Mouse (Mus musculus) CH12.LX (cell line): ENCODE measurements around the gene Snrnp35.
"Not testable (repeated sequence)": the region's sequence is repeated elsewhere in the genome, so short reads cannot be mapped to it uniquely, and the experiment has no call there.

ENCODE experiments used
- CTCF ChIP-seq, 2 experiments: IDR thresholded peaks in 1 of 2; conservative IDR thresholded peaks in 1 of 2; 2 replicates each; pipeline ENCODE4 v1.5.1; 2011 to 2012; ENCODE audit warnings: low read depth in 2 of 2, low read length in 2 of 2, improper control_type of control experiment in 1 of 2, inconsistent platforms in 1 of 2, mild to moderate bottlenecking in 1 of 2, moderate library complexity in 1 of 2
- E2F4 ChIP-seq: IDR thresholded peaks from 2 replicates; pipeline ENCODE4 v1.6.1; 2011; ENCODE audit warnings: low read depth, low read length, improper control_type of control experiment; ENCODE audit not compliant: insufficient replicate concordance
- EP300 ChIP-seq: IDR thresholded peaks from 2 replicates; pipeline ENCODE4 v1.6.1; 2011; ENCODE audit warnings: low read length, improper control_type of control experiment
- JUND ChIP-seq: conservative IDR thresholded peaks from 2 replicates; pipeline ENCODE4 v1.6.1; 2011; ENCODE audit warnings: low read depth, low read length, improper control_type of control experiment
- NELFE ChIP-seq: IDR thresholded peaks from 2 replicates; pipeline ENCODE4 v1.6.1; 2011; ENCODE audit warnings: low read depth, low read length, improper control_type of control experiment
- PAX5 ChIP-seq: IDR thresholded peaks from 2 replicates; pipeline ENCODE4 v1.6.1; 2012; ENCODE audit warnings: low read length, inconsistent platforms, mixed read lengths
- ZC3H11A ChIP-seq: IDR thresholded peaks from 2 replicates; pipeline ENCODE4 v1.6.1; 2012; ENCODE audit warnings: low read depth, mild to moderate bottlenecking, inconsistent platforms, low read length, improper control_type of control experiment

- TF ChIP-seq ZC3H11A; NELFE; CTCF (conservative IDR thresholded peaks at IDR 0.05 in 1 of 2, IDR thresholded peaks at IDR 0.05 in 1 of 2; ENCODE audit: low read depth in 2 of 2, low read length in 2 of 2); E2F4; PAX5; EP300; JUND: not testable (repeated sequence)
Observed at GRCm38 (mm10) chr5:124460922-124461321, 22.0 kb upstream of the Snrnp35 start.
